Mouse (Mus musculus): ENCODE measurements around the gene Cd79b. TPM values are rescaled to one million over a fixed set of nuclear protein-coding genes. Genes with fewer than 3 reads are reported as not detected.

Cd79b gene
- total and polyA plus RNA-seq, 3 experiments = 527 to 741 (median 689) TPM

- no peaks in the 10 kb centered on the region for H3K27me3 ChIP-seq (replicated peaks)
- H3K27ac ChIP-seq (ENCODE audit: insufficient read depth, low read depth) = no peak overlapping the region
- in situ Hi-C loops (cut with MboI; ENCODE audit: low pct_ligation_motif_present, low pct_unique_long_range_greater_than_20kb, low sequenced_read_pairs) = loop anchor here (25.0 kb wide), 1 partner anchor 444 kb away; the partner anchor contains the start of genes Milr1 and Pecam1
Measured at GRCm38 (mm10) chr11:106318406-106319366, 4.1 kb upstream of the Cd79b start.

DNA sequence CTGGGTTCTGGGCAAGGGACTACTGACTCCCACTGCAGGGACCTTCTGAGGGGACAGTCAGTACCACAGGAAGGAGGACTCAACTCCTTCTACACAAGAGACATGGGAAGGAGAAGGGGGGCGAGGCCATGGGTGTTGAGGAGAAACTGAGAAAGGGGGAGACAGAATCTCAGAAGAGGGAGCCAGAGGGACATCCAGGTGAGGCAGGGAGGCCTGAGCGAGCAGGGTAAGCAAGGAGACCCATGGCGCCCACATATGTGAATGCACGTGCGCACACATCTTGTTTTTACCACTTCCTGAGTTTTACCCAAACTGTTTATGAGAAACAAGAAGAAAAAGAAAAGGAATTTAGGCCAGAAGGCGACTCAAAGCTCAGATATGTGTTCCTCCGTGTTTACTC is 3.2 kb upstream of the Cd79b start:
- Histone ChIP-seq H3K9ac (ENCODE audit: insufficient read depth, low read depth) (no peak overlapping the region), H3K27ac (ENCODE audit: insufficient read depth, low read depth) (no peak overlapping the region), H3K36me3 (replicated peaks in 1 of 2; ENCODE audit: control insufficient read depth in 1 of 2, insufficient read depth in 1 of 2, low read length in 1 of 2) (peaks cover 11 to 14% of the 10 kb centered on the region in 2 experiments), H3K4me2 (ENCODE audit: insufficient read depth, low read depth, poor library complexity, severe bottlenecking) (no peak overlapping the region), H3K79me2 (replicated peaks; ENCODE audit: control insufficient read depth, extremely low read depth, insufficient read depth, poor library complexity, severe bottlenecking) (peaks cover 15% of the 10 kb centered on the region), H3K27me3 (replicated peaks) (no peaks in the 10 kb centered on the region), H3K4me1 (ENCODE audit: control insufficient read depth in 1 of 2, insufficient read depth in 2 of 2) (peaks cover 25 to 64% of the 10 kb centered on the region in 2 experiments), H3K4me3 (replicated peaks in 1 of 3; ENCODE audit: low read depth in 2 of 3, low read length in 2 of 3, poor library complexity in 1 of 3) (no peak overlapping the region), H3K9me3 (replicated peaks; ENCODE audit: low read length) (no peaks in the 10 kb centered on the region)
- no peak for DNase-seq (ENCODE audit: extremely low read depth)
- no peak for TF ChIP-seq KAT2A (IDR thresholded peaks at IDR 0.05; ENCODE audit: insufficient replicate concordance, low read length)
- in situ Hi-C loops (cut with MboI; ENCODE audit: low pct_ligation_motif_present, low pct_unique_long_range_greater_than_20kb, low sequenced_read_pairs) (loop anchor here (25.0 kb wide), 1 partner anchor 444 kb away; the partner anchor contains the start of genes Milr1 and Pecam1), dilution Hi-C loops (cut with MboI; ENCODE audit: extremely low pct_ligation_motif_present, extremely low pct_unique_long_range_greater_than_20kb, low sequenced_read_pairs) (no loop called here)

More at GRCm38 (mm10) chr11:106318406-106319366, 4.1 kb upstream of the Cd79b start:
- Histone ChIP-seq H3K79me2 (replicated peaks; ENCODE audit: control insufficient read depth, extremely low read depth, insufficient read depth, poor library complexity, severe bottlenecking) (peaks cover 7% of the 10 kb centered on the region), H3K9me3 (replicated peaks; ENCODE audit: low read length) (no peaks in the 10 kb centered on the region), H3K9ac (ENCODE audit: insufficient read depth, low read depth) (no peak overlapping the region), H3K4me2 (ENCODE audit: insufficient read depth, low read depth, poor library complexity, severe bottlenecking) (no peak overlapping the region), H3K4me3 (replicated peaks in 1 of 3; ENCODE audit: low read depth in 2 of 3, low read length in 2 of 3, poor library complexity in 1 of 3) (peak overlapping the region in 2 of 3 experiments; percentile 8 to 15), H3K4me1 (ENCODE audit: control insufficient read depth in 1 of 2, insufficient read depth in 2 of 2) (peaks cover 27 to 67% of the 10 kb centered on the region in 2 experiments), H3K36me3 (replicated peaks in 1 of 2; ENCODE audit: control insufficient read depth in 1 of 2, insufficient read depth in 1 of 2, low read length in 1 of 2) (peaks cover 4 to 6% of the 10 kb centered on the region in 2 experiments)
- no peak for TF ChIP-seq ETS1 (conservative IDR thresholded peaks at IDR 0.05; ENCODE audit: low read depth, low read length)
- TF ChIP-seq POLR2A (IDR thresholded peaks at IDR 0.05; ENCODE audit: low read depth, low read length) = peak; percentile 60
- TF ChIP-seq IRF4 (IDR thresholded peaks at IDR 0.05; ENCODE audit: low read depth, low read length) = peak; percentile 71
- no peak for TF ChIP-seq KAT2A (IDR thresholded peaks at IDR 0.05; ENCODE audit: insufficient replicate concordance, low read length)
- peak; percentile 60 for TF ChIP-seq ELF1 (IDR thresholded peaks at IDR 0.05; ENCODE audit: low read depth, low read length)
- TF ChIP-seq MAX (IDR thresholded peaks at IDR 0.05; ENCODE audit: low read length) = peak; percentile 29; the same call in 1 of the 2 replicates
- TF ChIP-seq TBP (conservative IDR thresholded peaks at IDR 0.05; ENCODE audit: low read depth, low read length) = peak; percentile 70; the same call in 1 of the 2 replicates
- TF ChIP-seq HCFC1 (IDR thresholded peaks at IDR 0.05; ENCODE audit: low read depth, low read length) = peak; percentile 36; the same call in 1 of the 2 replicates
- dilution Hi-C loops (cut with MboI; ENCODE audit: extremely low pct_ligation_motif_present, extremely low pct_unique_long_range_greater_than_20kb, low sequenced_read_pairs) = no loop called here
- DNase-seq (ENCODE audit: extremely low read depth) = peak; percentile 54

DNA sequence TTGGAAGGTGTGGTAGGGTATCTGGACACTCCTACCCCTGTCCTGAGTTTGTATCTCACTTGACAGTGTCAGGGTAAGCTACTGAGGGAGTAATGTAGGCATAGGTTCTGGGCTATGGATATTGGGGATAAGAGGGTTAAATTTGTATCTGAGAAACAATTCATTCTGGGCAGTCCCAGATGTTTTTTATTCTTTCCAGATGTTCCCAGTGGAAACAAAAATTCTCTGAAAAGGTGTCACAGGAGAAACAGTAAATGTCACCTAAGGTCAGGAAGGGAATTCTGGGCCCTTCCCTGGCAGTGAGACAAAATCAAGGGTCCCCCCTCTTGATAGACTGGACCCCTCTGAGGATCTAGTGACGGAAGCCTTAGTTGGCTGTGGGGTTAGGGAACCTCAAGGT is 1.9 kb upstream of the Cd79b start:
- dilution Hi-C loops (cut with MboI; ENCODE audit: extremely low pct_ligation_motif_present, extremely low pct_unique_long_range_greater_than_20kb, low sequenced_read_pairs) (no loop called here), in situ Hi-C loops (cut with MboI; ENCODE audit: low pct_ligation_motif_present, low pct_unique_long_range_greater_than_20kb, low sequenced_read_pairs) (loop anchor here (25.0 kb wide), 1 partner anchor 446 kb away; the partner anchor contains the start of genes Milr1 and Pecam1)
- no peak for TF ChIP-seq CTCF (conservative IDR thresholded peaks at IDR 0.05 in 1 of 2, IDR thresholded peaks at IDR 0.05 in 1 of 2; ENCODE audit: low read depth in 2 of 2, low read length in 2 of 2)
- H3K27ac ChIP-seq (ENCODE audit: insufficient read depth, low read depth) = no peak overlapping the region
- H3K36me3 ChIP-seq (replicated peaks in 1 of 2; ENCODE audit: control insufficient read depth in 1 of 2, insufficient read depth in 1 of 2, low read length in 1 of 2) = peaks cover 21 to 22% of the 10 kb centered on the region in 2 experiments
- no peak overlapping the region for H3K4me2 ChIP-seq (ENCODE audit: insufficient read depth, low read depth, poor library complexity, severe bottlenecking)
- H3K79me2 ChIP-seq (replicated peaks; ENCODE audit: control insufficient read depth, extremely low read depth, insufficient read depth, poor library complexity, severe bottlenecking) = peaks cover 29% of the 10 kb centered on the region
- no peaks in the 10 kb centered on the region for H3K27me3 ChIP-seq (replicated peaks)
- no peaks in the 10 kb centered on the region for H3K9me3 ChIP-seq (replicated peaks; ENCODE audit: low read length)
- peaks cover 39 to 73% of the 10 kb centered on the region in 2 experiments for H3K4me1 ChIP-seq (ENCODE audit: control insufficient read depth in 1 of 2, insufficient read depth in 2 of 2)
- H3K4me3 ChIP-seq (replicated peaks in 1 of 3; ENCODE audit: low read depth in 2 of 3, low read length in 2 of 3, poor library complexity in 1 of 3) = no peak overlapping the region
- no peak for DNase-seq (ENCODE audit: extremely low read depth)
- H3K9ac ChIP-seq (ENCODE audit: insufficient read depth, low read depth) = no peak overlapping the region
